Mouse (Mus musculus) midbrain, postnatal 0 days (tissue): ENCODE measurements around the gene Ets1. TPM values are rescaled to one million over a fixed set of nuclear protein-coding genes. Genes with fewer than 3 reads are reported as not detected.

ENCODE experiments used
- ATAC-seq: fragments of 200-750 bp; cut with Nextera tagmentation; 2 replicates; pipeline ENCODE4 v1.8.0; 2017; ENCODE audit warnings: moderate number of reproducible peaks, mild to moderate bottlenecking, moderate TSS enrichment, moderate library complexity; ENCODE audit not compliant: low FRiP score
- DNase-seq: peaks from one replicate; pipeline ENCODE4 v3.0.0-alpha.2; 2015; ENCODE audit warnings: low spot score
- H3K27ac ChIP-seq: fragments of 300-500 bp; sonication (generic); 2 replicates; pipeline ENCODE4 v1.5.1; 2014; ENCODE audit warnings: low read depth, mild to moderate bottlenecking, low read length, mixed read lengths
- H3K27me3 ChIP-seq: fragments of 300-500 bp; sonication (generic); 2 replicates; pipeline ENCODE4 v1.6.1; 2014; ENCODE audit warnings: low read length, control low read depth, mixed read lengths; ENCODE audit not compliant: insufficient read depth
- H3K36me3 ChIP-seq: fragments of 300-500 bp; sonication (generic); 2 replicates; pipeline ENCODE4 v1.6.1; 2014; ENCODE audit warnings: low read length, control low read depth, mixed read lengths; ENCODE audit not compliant: insufficient read depth
- H3K4me1 ChIP-seq: fragments of 300-500 bp; sonication (generic); 2 replicates; pipeline ENCODE4 v1.6.1; 2014; ENCODE audit warnings: mild to moderate bottlenecking, control low read depth, antibody characterized with exemption, low read length, mixed read lengths; ENCODE audit not compliant: insufficient read depth
- H3K4me2 ChIP-seq: fragments of 300-500 bp; sonication (generic); 2 replicates; pipeline ENCODE4 v1.6.1; 2014; ENCODE audit warnings: low read depth, mild to moderate bottlenecking, low read length, mixed read lengths; ENCODE audit not compliant: poor library complexity, severe bottlenecking
- H3K4me3 ChIP-seq: fragments of 300-500 bp; sonication (generic); 2 replicates; pipeline ENCODE4 v1.5.1; 2014; ENCODE audit warnings: low read depth, mild to moderate bottlenecking, low read length, moderate library complexity
- H3K9ac ChIP-seq: fragments of 300-500 bp; sonication (generic); replicated peaks from 2 replicates; pipeline ENCODE4 v1.6.1; 2014; ENCODE audit warnings: mild to moderate bottlenecking, low read length, moderate library complexity, mixed read lengths; ENCODE audit not compliant: poor library complexity, severe bottlenecking
- H3K9me3 ChIP-seq: fragments of 300-500 bp; sonication (generic); 2 replicates; pipeline ENCODE4 v1.6.1; 2016; ENCODE audit warnings: low read length, control low read depth
- CTCF ChIP-seq: IDR thresholded peaks from 2 replicates; pipeline ENCODE4 v1.5.1; 2016; ENCODE audit warnings: antibody characterized with exemption, mild to moderate bottlenecking
- WGBS: fragments of 180-500 bp; shearing (Covaris S2); extraction: QIAGEN DNeasy Blood & Tissue Kit; methylation state at CpG from one replicate; pipeline ENCODE4 v1.1.7; 2014; 5-methylcytosine and 5-hydroxymethylcytosine counted together
- polyA plus RNA-seq: library from polyadenylated mRNA; unstranded; fragments of >200 nt; fragmentation: Nextera tagmentation; extraction: Ambion mirVana; gene quantifications from 2 replicates; pipeline ENCODE4 v1.2.1, GENCODE M21; 2015
- total RNA-seq: library from RNA; depleted of rRNA; stranded (reverse); fragments of >200 nt; gene quantifications from 2 replicates; pipeline ENCODE4 v1.2.3, GENCODE M21; 2014

Ets1 gene
- total and polyA plus RNA-seq, 2 experiments from 2014 or later: 8.9 to 10.8 TPM

GRCm38 (mm10) chr9:32671970-32672859 is 36.2 kb downstream of the Ets1 start:
- H3K9me3 ChIP-seq: no peaks in the 10 kb centered on the region
- 3% methylated on average over 35 of the region's 35 CpGs for WGBS
- H3K9ac ChIP-seq: no peak overlapping the region
- DNase-seq (no peak), ATAC-seq (no peak; the same call in 1 of the 2 replicates)
- no peaks in the 10 kb centered on the region for H3K36me3 ChIP-seq
- no peak overlapping the region for H3K27ac ChIP-seq
- TF ChIP-seq CTCF: no peak
- H3K27me3 ChIP-seq: peaks cover 19% of the 10 kb centered on the region
- peaks cover 11% of the 10 kb centered on the region; the same call in 1 of the 2 replicates for H3K4me1 ChIP-seq
- peak overlapping the region; percentile 30 for H3K4me3 ChIP-seq
- peak overlapping the region; percentile 57 for H3K4me2 ChIP-seq

DNA sequence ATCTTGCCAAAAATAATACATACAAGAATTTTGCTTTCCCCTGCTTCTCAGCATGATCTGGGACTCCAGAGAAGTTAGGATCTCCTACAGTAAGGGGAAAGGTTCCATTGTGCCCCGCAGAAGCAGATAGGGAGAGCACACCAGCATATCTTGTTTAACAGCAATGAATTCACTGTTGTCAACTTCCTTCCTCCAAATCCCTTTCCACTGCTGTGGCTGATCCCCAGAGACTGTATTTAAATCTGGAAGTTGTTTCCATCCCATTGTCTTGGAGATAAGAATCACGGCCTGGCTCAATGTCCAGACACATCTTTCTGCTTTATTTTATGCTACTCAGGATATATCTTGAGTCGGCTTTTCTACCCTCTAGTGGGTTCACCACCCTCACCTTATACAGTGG is 37.9 kb downstream of the Ets1 start:
- Histone ChIP-seq H3K9ac (no peak overlapping the region), H3K4me3 (no peak overlapping the region), H3K9me3 (no peaks in the 10 kb centered on the region), H3K4me1 (peaks cover 11% of the 10 kb centered on the region; the same call in 1 of the 2 replicates), H3K27ac (no peak overlapping the region), H3K4me2 (no peak overlapping the region), H3K36me3 (no peaks in the 10 kb centered on the region), H3K27me3 (peaks cover 27% of the 10 kb centered on the region)
- no peak for TF ChIP-seq CTCF
- DNase-seq (no peak), ATAC-seq (no peak)
- WGBS: 75% methylated on average over 3 of the region's 3 CpGs

DNA sequence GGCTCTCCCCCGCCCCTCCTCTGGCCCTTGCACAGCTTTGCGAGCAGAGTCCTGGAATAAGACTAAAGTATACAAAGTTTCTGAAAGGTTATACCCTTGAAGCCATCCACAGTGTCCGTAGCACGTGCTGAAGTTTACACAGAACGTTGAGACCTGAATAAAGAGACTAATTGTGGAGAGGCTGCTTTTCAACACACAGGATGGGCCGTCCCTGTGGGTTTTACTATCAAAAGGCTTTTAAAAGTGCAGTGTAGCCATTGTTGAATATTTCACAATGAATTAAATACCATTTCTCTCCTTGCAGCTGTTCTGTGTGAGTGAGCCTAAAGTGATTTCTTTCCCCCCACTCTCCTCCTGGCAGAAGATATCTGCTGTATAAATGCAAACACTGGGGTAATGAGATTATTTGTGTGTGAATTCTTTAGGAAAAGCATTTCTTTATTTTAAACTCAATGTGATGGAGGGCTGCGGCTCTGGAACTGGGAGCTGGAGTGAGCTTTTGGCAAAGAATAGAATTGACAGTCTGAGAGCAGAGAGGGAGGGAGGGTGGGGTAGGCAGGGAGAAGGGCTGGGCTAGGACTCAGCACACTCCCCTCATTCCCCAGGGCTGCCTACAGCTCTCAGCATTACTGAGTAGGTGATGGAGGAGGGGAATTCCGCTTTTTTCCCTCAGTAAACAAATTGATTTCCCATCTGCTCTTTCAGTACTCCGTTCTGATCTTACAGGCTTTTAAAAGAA is 39.8 kb downstream of the Ets1 start:
- peaks cover 22% of the 10 kb centered on the region for H3K27me3 ChIP-seq
- no peak for DNase-seq

GRCm38 (mm10) chr9:32676480-32676879 is 40.5 kb downstream of the Ets1 start:
- H3K4me3 ChIP-seq: no peak overlapping the region
- no peaks in the 10 kb centered on the region for H3K36me3 ChIP-seq
- H3K9ac ChIP-seq: no peak overlapping the region
- H3K4me2 ChIP-seq: no peak overlapping the region
- ATAC-seq (no peak), DNase-seq (no peak)
- TF ChIP-seq CTCF: no peak
- peaks cover 22% of the 10 kb centered on the region for H3K27me3 ChIP-seq
- H3K9me3 ChIP-seq: no peaks in the 10 kb centered on the region
- no peak overlapping the region for H3K27ac ChIP-seq
- WGBS: 13% methylated on average over 3 of the region's 3 CpGs
- H3K4me1 ChIP-seq: peaks cover 11% of the 10 kb centered on the region; the same call in 1 of the 2 replicates

More for the DNA sequence above, 39.8 kb downstream of the Ets1 start:
- Histone ChIP-seq H3K36me3 (no peaks in the 10 kb centered on the region), H3K9me3 (no peaks in the 10 kb centered on the region), H3K9ac (no peak overlapping the region; the same call in 1 of the 2 replicates), H3K4me2 (0 out of 2 replicates have a peak overlapping the region, but pooled peaks have one; percentile 18), H3K4me3 (no peak overlapping the region), H3K27ac (no peak overlapping the region), H3K4me1 (peaks cover 11% of the 10 kb centered on the region; the same call in 1 of the 2 replicates)
- 8% methylated on average over 9 of the region's 9 CpGs for WGBS
- no peak for TF ChIP-seq CTCF
- ATAC-seq: no peak

GRCm38 (mm10) chr9:32677646-32678045 is 41.6 kb downstream of the Ets1 start:
- WGBS: 87% methylated on average over 6 of the region's 6 CpGs
- H3K4me2 ChIP-seq: no peak overlapping the region
- DNase-seq (no peak), ATAC-seq (no peak)
- 0 out of 2 replicates have a peak, but pooled peaks cover 3% of the 10 kb centered on the region for H3K4me1 ChIP-seq
- no peaks in the 10 kb centered on the region for H3K36me3 ChIP-seq
- H3K9ac ChIP-seq: no peak overlapping the region
- H3K27ac ChIP-seq: no peak overlapping the region
- TF ChIP-seq CTCF: no peak
- H3K9me3 ChIP-seq: no peaks in the 10 kb centered on the region
- H3K27me3 ChIP-seq: peaks cover 28% of the 10 kb centered on the region
- H3K4me3 ChIP-seq: no peak overlapping the region
